Mouse (Mus musculus) heart, adult 2 months (tissue): ENCODE data around the gene Gatc. TPM values are rescaled to one million over a fixed set of nuclear protein-coding genes. Genes with fewer than 3 reads are reported as not detected.

Experiments used
- DNase-seq, 2 experiments: peaks; one replicate each; pipeline ENCODE4 v3.0.0; 2021
- H3K27ac ChIP-seq: fragments of 200-600 bp; 2 replicates; pipeline ENCODE4 v1.8.1; 2022
- H3K27me3 ChIP-seq: fragments of 200-500 bp; 2 replicates; pipeline ENCODE4 v1.6.1; 2012; ENCODE audit warnings: mild to moderate bottlenecking, low read length, inconsistent platforms, mixed read lengths; ENCODE audit not compliant: control insufficient read depth, insufficient read depth
- H3K36me3 ChIP-seq: fragments of 200-500 bp; 2 replicates; pipeline ENCODE4 v1.6.1; 2012; ENCODE audit warnings: low read length, inconsistent platforms; ENCODE audit not compliant: control insufficient read depth, insufficient read depth
- H3K4me1 ChIP-seq: fragments of 200-500 bp; 2 replicates; pipeline ENCODE4 v1.6.1; 2011; ENCODE audit warnings: low read length; ENCODE audit not compliant: control insufficient read depth, insufficient read depth
- H3K4me3 ChIP-seq: fragments of 200-600 bp; 2 replicates; pipeline ENCODE4 v1.8.1; 2022
- H3K79me2 ChIP-seq: fragments of 200-500 bp; replicated peaks from 2 replicates; pipeline ENCODE4 v1.6.1; 2012; ENCODE audit warnings: mild to moderate bottlenecking, inconsistent platforms, low read length, moderate library complexity, mixed read lengths; ENCODE audit not compliant: control insufficient read depth, insufficient read depth
- H3K9ac ChIP-seq: fragments of 200-500 bp; 2 replicates; pipeline ENCODE4 v1.6.1; 2012; ENCODE audit warnings: low read depth, mild to moderate bottlenecking, control low read depth, inconsistent platforms, low read length, mixed read lengths
- CTCF ChIP-seq: fragments of 200-600 bp; IDR thresholded peaks from 2 replicates; pipeline ENCODE4 v1.8.1; 2022; ENCODE audit warnings: antibody characterized with exemption, mild to moderate bottlenecking, moderate library complexity
- EP300 ChIP-seq: fragments of 200-500 bp; IDR thresholded peaks from 2 replicates; pipeline ENCODE4 v1.6.1; 2011; ENCODE audit warnings: low read depth, low read length, control low read depth; ENCODE audit not compliant: insufficient read depth
- POLR2A ChIP-seq: fragments of 200-500 bp; IDR thresholded peaks from 2 replicates; pipeline ENCODE4 v1.6.1; 2011; ENCODE audit warnings: mild to moderate bottlenecking, low read depth, low read length, control low read depth; ENCODE audit not compliant: insufficient read depth
- WGBS: fragments of 180-500 bp; shearing (Covaris S2); methylation state at CpG from one replicate; pipeline ENCODE4 v1.1.7; 2018; 5-methylcytosine and 5-hydroxymethylcytosine counted together
- intact Hi-C: fragments of 180-260 bp; cut with DNase I; formaldehyde crosslinking; loops from one replicate; pipeline ENCODE4 v1.15.1; 2025
- polyA plus RNA-seq: library from polyadenylated mRNA; depleted of rRNA; stranded (reverse); fragments of >200 nt; gene quantifications from 2 replicates; pipeline ENCODE4 v1.2.3, GENCODE M21; 2012
- total RNA-seq, 2 experiments: library from RNA; stranded (reverse); gene quantifications; 2 replicates each; pipeline ENCODE4 v1.2.3; 2021

Gatc gene
- total and polyA plus RNA-seq, 3 experiments: 18.1 to 19.8 (median 18.2) TPM

DNA sequence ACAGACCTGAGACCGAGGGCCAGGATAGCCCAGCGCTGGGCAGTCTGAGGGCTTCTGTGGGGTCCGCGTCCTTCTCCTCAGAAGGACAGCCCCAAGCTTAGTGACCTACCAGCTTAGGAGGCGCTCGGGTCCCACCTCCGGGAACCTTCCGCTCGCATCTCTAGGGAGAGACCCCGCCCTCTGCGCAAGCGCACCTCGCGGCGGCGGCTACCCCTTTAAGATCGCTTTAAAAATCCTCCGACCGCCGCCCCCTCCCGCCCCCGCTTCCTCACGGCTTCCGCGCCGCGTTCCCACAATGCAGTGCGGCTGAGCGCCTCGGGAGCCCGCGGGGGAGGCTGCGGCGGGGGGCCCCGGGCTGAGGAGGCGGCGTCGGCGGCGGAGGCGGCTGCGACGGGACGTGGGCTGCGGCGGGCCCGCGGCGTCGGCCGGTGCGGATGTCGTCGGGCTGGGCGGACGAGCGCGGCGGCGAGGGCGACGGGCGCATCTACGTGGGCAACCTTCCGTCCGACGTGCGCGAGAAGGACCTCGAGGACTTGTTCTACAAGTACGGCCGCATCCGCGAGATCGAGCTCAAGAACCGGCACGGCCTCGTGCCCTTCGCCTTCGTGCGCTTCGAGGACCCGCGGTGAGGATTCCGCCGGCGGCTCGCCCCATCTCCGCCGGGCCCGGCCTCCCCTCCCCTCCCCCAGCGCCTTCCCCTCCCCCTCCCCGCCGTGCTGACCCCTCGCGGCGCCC is 13.9 kb downstream of the Gatc start, which contains the start of gene Srsf9:
TSS of gene Srsf9 (plus strand) at position 303 of the 735 bp plus-strand sequence.
- intact Hi-C loops: loop anchor here (1.0 to 2.0 kb wide), 3 partner anchors 13 to 54 kb away; partner anchors contain the start of genes Dynll1 and Rnf10
- Histone ChIP-seq H3K9ac (peak within 1 kb of the TSS; percentile 87), H3K27me3 (no peaks in the 10 kb centered on the region), H3K36me3 (no peaks in the 10 kb centered on the region), H3K79me2 (no peaks in the 10 kb centered on the region), H3K4me3 (peak within 1 kb of the TSS; percentile 98), H3K4me1 (peaks cover 3% of the 10 kb centered on the region; the same call in 1 of the 2 replicates), H3K27ac (peak within 1 kb of the TSS; percentile 80)
- under 1% methylated on average over 87 of the region's 97 CpGs for WGBS
- TF ChIP-seq POLR2A (peak; percentile 94), CTCF (no peak)
- peak; percentile 97 to 98 for DNase-seq

DNA sequence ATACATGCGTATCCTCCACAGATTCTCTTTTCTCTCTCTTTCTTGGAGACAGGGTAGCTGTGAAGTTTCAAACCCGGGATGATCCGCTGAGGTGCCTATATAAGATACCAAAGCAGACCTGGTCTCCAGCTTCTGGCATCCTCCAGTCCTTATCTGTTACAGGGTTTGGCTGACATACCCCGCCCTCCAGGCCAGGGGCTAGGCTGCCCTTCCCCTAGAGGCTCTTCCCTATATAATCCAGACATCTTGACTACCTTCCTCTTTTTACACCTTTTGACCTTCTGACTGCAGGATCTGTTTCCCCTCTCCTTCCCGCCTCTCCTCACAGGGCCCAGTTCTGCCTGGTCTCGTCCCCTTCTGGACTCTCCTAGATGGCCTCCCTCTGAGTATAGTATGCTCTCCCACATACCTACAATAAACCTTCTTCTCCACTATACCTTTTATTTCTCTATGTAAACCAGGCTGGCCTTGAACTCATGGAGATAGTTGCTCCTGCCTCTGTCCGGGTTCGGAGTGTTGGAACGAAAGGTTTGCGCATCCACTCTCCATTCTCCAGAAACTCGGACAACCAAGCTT is 14.6 kb downstream of the Gatc start:
- no peak for TF ChIP-seq CTCF
- no peak for TF ChIP-seq EP300
- no peak for TF ChIP-seq POLR2A
- Histone ChIP-seq H3K9ac (peak overlapping the region; percentile 80), H3K27ac (peak overlapping the region; percentile 80), H3K27me3 (no peaks in the 10 kb centered on the region), H3K4me3 (peak overlapping the region; percentile 98), H3K36me3 (no peaks in the 10 kb centered on the region), H3K79me2 (no peaks in the 10 kb centered on the region), H3K4me1 (peaks cover 3% of the 10 kb centered on the region; the same call in 1 of the 2 replicates)
- intact Hi-C loops: loop anchor here (2.0 kb wide), 2 partner anchors 26 to 54 kb away; partner anchors contain the start of genes Dynll1 and Rnf10
- peak in 1 of 2 experiments; percentile 21 for DNase-seq
- 12% methylated on average over 11 of the region's 11 CpGs for WGBS

DNA sequence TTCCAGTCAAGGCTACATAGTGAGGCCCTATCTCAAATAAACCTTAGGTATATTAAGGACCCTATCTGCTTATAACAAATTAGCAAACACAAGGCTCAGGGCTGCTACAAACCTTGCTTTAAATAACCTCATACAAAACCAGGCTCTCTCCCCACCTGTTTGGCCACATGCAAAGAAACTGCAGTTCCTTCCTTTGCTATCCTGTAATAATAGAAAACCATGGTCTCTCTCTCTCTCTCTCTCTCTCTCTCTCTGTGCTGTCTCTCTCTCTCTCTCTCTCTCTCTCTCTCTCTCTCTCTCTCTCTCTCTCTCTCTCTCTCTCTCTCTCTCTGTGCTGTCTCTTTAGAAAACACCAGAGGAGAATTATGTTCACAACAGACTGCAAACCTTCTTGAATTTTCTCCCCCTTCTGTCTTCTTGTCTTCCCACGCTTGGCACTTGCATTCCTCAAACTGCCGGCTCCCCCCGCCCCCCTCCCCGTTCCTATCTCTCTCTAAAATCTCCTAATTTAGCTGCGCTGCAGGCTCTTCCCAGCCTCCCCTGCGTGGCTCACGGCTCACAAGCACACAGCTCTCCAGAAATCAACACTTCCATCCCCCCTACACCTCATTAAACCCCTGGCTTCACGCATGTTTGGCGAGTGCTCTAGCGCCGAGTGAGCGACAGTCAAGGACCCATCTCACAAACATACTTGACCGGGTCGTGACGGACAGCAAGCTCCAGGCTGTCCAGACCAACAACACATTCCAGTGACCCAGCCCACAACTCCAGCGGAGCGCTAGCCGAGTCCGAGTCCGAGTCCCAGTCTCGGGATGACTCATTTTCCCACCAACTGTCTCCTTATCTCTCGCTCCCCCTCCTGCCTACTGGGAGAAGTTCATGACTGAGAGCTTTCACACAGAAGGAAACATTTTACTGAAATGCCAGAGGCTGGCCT is 21.7 kb downstream of the Gatc start:
- no peaks in the 10 kb centered on the region for H3K79me2 ChIP-seq
- peak; percentile 75 to 81 for DNase-seq
- peak; percentile 49; the same call in 1 of the 2 replicates for TF ChIP-seq POLR2A
- peak; percentile 69 for TF ChIP-seq CTCF
- 0 out of 2 replicates have a peak, but pooled peaks have one; percentile 40 for TF ChIP-seq EP300
- H3K36me3 ChIP-seq: no peaks in the 10 kb centered on the region
- H3K27ac ChIP-seq: peak overlapping the region; percentile 68
- 1% methylated on average over 22 of the region's 22 CpGs for WGBS
- peak overlapping the region; percentile 12 for H3K9ac ChIP-seq
- H3K4me3 ChIP-seq: peak overlapping the region; percentile 53
- no peaks in the 10 kb centered on the region for H3K27me3 ChIP-seq
- H3K4me1 ChIP-seq: no peaks in the 10 kb centered on the region
- intact Hi-C loops: loop anchor here (2.0 kb wide), 1 partner anchor 18 kb away; the partner anchor contains the start of gene Dynll1

DNA sequence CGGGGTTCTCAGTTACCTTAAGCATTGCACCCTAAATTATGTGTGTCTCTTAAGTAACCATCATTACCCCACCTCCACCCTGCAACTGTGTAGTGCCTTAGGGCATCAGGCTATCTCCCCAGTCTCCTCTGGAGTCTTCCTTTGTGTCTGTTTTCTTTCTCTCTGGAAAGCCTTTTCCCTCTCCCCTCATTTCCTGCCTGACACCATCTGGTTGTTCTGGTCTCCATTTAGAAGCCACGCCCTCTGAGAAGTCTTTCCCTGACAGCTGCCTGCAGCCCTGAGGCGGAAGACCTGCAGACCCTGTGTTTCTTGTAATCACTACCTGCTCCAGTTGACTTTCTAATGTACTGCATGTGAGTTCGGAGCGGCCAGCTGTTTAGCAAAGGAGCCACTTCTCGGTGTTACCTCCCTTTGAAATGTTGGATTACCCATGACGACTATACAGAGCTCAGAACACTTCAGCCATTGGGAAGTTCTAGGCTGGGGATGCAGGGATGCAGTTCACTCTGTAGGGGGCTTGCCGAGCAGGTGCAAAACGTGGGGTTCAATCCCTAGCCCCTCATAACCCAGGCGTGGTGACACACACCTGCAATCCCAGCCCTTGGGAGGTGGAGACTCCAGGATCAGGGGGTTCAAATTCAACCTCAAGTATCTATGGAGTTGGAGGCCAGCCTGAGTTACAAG is 23.2 kb downstream of the Gatc start:
- Histone ChIP-seq H3K27me3 (no peaks in the 10 kb centered on the region), H3K4me1 (no peaks in the 10 kb centered on the region), H3K79me2 (no peaks in the 10 kb centered on the region), H3K27ac (no peak overlapping the region), H3K9ac (no peak overlapping the region), H3K36me3 (no peaks in the 10 kb centered on the region), H3K4me3 (no peak overlapping the region)
- intact Hi-C loops: loop anchor here (2.0 kb wide), 1 partner anchor 17 kb away; the partner anchor contains the start of gene Dynll1
- TF ChIP-seq POLR2A: no peak
- TF ChIP-seq EP300: no peak
- no peak for TF ChIP-seq CTCF
- WGBS: 32% methylated on average over 10 of the region's 10 CpGs
- no peak for DNase-seq

DNA sequence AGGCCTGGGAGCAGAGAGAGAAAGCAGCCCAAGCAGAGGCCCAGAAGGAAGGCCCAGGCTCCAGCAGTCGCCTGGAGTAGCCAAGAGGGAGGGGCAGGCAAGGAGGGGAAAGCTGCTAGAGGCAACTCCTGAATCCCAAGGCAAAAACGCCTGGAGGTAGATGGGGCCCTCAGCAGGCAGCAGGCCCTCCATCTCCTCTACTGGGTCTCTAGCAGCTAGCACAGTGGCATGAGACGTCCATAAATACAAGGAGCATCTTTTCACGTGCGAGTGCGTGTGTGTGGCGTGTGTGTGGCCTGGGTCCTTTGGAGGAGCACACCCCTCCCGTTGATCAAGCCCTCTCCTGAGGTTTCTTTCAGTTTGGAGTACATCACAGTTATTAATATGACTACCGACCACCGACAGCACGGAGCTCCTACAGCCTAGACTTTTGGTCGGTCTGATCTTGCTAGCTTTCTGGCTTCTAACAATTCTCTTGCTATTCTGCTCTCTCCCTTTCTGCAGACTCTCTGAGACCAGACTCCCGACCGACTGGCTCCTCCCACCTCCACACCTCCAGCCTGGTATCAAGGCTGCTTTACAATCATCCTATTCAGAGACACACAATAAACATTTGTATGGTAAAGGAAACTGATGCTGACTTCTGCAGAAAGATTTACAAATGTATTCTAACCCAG is 23.9 kb downstream of the Gatc start:
- intact Hi-C loops: no loop called here
- H3K4me3 ChIP-seq: no peak overlapping the region
- H3K79me2 ChIP-seq: no peaks in the 10 kb centered on the region
- H3K36me3 ChIP-seq: no peaks in the 10 kb centered on the region
- H3K27ac ChIP-seq: no peak overlapping the region
- DNase-seq: no peak
- H3K9ac ChIP-seq: no peak overlapping the region
- WGBS: 33% methylated on average over 14 of the region's 14 CpGs
- H3K27me3 ChIP-seq: no peaks in the 10 kb centered on the region
- no peak for TF ChIP-seq POLR2A
- no peak for TF ChIP-seq CTCF
- no peak for TF ChIP-seq EP300
- H3K4me1 ChIP-seq: no peaks in the 10 kb centered on the region
